Mouse (Mus musculus) right cerebral cortex, postnatal 4 days (tissue): ENCODE data around the gene Ppat.
"Not testable (repeated sequence)": the region's sequence is repeated elsewhere in the genome, so short reads cannot be mapped to it uniquely, and the experiment has no call there.

Experiments used
- DNase-seq: peaks from one replicate; pipeline ENCODE4 v3.0.0-alpha.2; 2022

The Ppat gene

DNA sequence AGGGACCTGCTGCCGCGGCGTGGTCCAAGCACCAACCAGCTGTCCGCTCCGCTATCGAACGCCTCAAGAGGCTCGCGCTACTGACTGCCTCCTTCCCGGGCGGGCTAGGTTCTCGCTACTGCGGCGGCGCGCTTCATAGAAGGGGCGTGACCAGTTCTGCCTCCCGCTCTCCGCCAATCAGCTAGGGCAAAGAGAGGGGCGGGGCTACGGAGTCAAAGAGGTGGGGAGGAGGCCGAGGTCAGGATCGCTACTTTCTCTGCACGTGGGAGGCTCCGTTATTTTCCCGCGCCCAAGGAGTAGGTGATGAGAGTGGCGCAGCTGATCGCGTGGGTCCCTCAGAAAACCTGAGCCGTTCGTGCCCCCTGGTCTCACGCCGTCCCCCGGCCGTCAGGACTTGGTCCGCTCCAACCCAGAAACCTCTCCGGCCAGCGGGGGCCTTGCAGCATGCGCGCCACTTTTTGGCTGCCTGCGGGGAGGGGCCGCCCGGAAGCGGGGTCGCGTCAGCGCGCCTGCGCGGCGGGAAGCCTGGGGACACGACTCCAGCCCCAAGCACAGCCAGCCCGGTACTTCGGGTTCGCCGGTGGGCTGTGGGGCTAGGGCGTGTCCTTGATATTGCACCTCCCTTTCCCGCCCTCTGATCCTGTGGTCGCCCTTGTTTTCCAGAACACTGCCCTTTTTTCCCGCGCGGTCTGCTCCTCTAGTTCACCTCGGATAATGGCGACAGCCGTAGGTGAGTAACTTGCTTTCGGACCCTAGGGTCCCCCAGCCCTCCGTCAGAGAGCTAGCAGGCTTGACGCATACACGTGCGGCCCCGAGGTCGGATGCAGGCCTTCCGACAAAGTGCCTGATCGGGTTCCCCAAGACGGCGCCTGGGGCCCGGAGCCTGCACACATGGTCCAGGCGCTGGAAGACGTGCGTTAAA lies at the start of gene Ppat, which contains the start of gene Paics:
TSS of gene Ppat (minus strand) at position 473 of the 922 bp plus-strand sequence.
TSS of gene Paics (plus strand) at position 202 of the 922 bp plus-strand sequence.
- peak; percentile 96 for DNase-seq

DNA sequence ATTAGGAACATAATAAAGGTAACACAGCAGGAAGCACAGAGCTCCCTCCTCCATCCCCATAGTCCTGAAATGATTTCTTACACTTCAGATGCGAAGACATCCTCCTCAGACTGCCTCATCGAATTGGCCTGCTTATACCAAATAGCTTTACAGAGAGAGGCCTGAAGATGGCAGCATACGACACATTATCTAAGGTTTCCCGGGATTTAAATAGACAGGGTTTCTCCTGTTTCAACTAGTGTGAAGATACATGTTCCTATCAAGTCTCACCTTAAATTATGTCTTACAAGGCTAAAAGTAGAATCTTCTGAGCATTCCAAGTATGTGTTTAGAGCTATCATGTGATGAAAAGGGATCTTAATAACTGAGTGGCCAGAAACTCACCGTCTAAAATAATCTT lies 47.0 kb upstream of the Ppat start:
- no peak for DNase-seq

DNA sequence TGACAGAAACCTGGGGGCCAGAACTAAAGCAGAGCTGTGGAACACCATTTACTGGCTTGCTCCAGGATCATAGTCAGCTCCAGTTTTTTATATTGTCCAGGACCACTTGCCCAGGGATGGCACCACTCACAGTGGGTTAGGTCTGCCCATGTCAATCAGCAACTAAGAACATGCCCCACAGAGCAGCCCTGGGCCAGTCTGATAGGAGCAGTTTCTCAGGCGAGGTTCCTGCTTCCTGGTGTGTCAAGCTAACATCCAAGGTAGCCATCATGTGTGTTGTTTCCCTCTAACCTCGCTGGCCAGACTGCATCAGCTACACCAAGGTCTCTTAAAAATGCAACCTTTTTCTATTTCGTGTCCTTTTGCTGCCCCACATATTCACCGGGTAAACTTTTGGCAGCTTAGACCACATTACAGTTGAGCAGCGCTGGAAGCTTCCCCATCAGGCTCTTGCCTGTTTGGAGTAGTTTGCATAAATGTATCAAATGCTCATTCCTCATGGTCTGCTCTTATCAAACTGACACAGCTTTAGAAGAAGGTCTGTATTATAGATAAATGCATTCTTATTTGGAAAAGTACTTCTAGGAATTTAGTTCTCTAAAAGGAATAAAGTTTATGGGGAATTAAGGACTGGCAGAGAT lies 41.9 kb upstream of the Ppat start:
- no peak for DNase-seq

DNA sequence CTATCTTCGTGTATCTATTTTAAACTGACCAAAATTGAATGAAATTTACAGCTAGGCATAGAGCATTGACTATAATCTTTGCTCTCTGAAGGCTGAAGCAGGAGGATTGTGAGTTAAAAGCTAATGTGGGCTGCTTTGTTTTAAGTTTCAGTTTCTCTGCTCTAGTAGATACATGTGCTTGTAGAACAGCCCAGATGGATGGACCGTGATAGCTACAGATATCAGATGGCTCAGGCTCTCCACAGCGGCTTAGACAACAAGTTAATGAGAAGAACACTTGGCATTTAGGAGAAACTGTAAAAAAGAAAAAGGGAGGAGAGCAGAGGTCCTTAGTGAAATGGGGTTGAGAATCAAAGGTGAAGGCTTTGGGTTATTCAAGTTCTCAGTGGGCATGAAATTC lies 39.4 kb upstream of the Ppat start:
- no peak for DNase-seq

DNA sequence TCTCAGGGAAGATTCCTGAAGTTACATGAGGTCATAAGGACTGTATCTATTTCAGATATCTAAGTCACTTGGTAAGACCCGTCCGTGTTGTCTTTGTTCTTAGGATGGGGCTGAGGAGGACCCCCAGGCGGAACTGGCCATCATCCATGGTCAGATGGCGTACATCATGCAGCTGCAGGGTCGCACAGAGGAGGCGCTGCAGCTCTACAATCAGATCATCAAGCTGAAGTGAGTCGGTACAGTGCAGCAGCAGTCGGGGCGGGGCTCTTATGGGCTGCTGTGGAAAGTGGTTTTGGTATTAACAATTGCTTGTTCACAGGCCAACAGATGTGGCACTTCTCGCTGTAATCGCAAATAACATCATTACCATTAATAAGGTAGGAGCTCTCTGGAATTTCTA lies 32.6 kb upstream of the Ppat start:
- no peak for DNase-seq

DNA sequence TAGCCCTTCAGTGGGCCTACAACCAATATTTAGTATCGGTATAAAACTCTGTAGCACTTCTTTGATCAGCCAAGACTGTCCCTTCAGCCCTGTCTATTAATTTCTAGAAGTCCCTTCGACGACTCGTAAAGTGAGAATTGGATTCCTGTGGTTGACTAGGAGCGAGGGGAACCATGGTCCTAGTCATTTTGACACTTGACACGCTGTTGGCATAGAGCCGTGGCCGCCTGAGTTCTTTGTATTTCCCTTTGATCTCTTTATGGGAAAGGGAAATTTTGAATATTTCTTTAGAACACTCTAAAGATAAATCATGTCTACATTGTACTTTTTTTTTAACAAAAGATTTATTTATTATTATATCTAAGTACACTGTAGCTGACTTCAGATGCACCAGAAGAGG lies 24.4 kb upstream of the Ppat start:
- DNase-seq, result no peak

DNA sequence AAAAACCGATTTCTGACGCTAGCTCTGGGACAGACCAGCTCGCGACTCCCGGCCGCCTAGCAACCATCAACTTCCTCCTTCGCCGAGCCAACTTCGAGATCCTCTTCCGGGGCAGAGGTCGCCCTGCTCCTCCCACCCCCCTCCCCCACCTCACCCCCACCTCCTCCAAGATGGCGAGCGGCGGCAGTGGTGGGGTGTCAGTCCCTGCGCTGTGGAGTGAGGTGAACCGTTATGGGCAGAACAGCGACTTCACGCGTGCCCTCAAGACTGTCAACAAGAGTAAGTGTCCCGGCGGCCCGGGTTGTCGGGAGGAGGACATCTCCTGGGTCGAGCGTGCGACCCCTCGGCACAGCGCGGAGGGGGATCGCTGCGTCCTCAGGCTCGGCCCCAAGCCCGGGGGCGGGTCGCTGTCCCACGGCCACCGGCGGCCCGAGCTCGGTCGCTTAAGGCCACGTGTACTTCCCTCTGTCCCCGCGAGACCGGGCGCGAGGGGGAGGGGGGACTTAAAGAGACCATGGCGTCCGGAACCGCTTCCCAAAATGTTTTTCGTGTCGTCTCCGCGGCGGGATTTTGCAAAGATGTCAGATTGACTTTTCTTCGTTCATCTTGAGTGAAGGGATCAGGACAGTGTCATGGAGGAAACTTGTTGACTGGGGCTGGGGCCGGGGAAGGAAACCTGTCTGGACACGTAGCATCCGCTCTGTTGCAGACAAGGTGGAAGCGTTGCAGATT lies 23.3 kb upstream of the Ppat start, which contains the start of gene Srp72:
TSS of gene Srp72 (plus strand) at position 130 of the 732 bp plus-strand sequence.
- peak; percentile 92 for DNase-seq

DNA sequence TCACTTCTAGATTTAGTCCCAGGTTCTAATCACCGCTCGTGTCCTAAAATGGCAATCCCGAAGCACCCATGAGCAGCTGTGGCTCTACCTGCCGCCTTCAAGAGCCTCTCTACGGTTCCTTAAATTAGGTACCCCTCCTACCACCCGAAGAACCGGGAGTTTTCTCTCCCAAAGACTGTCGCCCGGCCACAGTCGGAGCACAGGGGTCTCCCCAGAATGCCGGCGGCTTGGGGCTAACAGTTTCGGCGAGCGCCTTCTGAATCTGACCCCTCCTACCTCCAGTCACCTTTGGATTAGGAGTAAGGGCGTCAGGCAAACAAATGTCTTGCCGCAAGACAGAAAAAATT lies 22.8 kb upstream of the Ppat start:
- no peak for DNase-seq

DNA sequence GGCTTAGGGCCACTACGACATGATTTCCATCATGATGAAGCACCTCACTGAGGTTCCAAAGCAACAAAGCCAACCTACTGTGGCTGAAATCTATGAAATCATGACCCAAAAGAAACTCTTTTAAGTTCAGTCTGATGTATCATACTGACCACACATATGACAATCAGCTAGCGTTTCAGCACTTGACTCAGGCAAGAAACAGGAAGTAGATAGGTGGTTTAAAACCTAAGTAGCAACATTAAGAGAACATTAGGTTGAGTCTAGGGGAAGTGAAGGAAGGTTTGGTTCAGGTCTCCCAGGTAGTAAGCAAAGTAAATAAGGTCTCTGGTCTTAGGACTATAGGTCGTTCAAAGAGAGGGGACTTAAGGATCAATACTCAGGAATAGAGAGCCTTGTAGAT lies 22.1 kb upstream of the Ppat start:
- DNase-seq, result no peak

DNA sequence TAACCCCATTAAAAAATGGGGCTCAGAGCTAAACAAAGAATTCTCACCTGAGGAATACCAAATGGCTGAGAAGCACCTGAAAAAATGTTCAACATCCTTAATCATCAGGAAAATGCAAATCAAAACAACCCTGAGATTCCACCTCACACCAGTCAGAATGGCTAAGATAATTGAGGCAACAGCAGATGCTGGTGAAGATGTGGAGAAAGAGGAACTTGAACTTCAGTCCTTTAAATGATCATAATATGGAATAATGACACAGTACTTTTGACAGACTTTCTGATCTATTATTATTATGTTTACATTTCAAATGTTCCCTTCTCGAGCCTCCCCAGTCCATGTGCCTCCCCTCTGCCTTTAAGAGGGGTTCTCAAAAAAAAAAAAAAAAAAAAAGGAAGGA lies 19.7 kb upstream of the Ppat start:
- not testable (repeated sequence) for DNase-seq

DNA sequence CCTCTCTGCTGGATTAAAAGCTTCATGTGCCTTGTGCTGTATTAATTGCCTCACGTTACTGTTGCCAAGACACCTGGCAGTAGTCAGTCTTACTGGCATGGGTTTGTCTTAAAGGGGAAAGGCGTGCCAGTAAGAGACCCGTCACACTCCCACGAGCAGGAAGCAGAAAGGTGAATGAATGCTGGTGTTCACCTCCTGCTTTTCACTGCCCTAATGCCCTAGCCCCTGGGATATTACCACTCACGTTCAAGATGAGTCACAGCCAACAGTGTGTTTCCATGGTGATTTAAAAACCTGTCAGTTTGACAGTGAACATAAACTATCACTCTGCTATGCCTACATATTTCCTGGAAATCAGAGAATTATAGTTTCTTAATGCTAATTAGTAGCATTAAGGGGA lies 17.9 kb upstream of the Ppat start:
- no peak for DNase-seq

DNA sequence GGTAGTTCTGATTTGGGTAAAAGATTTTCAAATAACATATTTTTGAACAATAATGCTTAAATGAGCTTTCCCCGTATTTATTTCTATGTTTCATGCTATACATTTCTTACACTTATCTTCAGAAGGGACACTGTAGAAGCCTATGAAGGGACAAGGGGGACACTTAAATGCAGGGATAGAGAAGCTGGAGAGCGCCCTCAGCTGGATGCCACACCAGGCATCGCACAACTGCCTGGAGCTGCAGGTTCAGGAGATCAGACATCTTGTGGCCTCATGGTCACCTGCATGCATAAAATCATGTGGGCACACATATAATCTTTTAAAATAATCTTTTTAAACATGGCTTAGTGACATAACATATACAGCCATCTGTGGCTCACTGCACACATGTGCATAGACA lies 13.3 kb upstream of the Ppat start:
- no peak for DNase-seq

DNA sequence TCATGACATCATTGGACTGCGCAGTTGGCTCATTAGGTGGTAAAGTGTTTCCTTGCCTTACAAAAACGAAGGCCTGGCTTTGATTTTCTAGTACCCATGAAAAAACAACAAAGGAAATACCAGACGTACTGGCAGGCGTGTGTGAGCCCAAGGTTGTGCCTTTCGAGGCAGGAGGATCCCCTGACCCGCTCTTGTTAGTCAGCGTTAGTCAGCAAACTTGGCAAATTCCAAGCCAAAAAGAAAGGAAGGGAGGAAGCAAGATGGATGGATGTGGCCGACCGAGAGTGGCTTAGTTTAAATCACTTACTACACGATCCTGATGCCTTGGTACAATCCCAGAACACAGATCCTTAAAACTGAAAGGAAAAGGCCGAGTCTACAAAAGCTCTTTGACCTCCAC lies 11.2 kb upstream of the Ppat start:
- no peak for DNase-seq

DNA sequence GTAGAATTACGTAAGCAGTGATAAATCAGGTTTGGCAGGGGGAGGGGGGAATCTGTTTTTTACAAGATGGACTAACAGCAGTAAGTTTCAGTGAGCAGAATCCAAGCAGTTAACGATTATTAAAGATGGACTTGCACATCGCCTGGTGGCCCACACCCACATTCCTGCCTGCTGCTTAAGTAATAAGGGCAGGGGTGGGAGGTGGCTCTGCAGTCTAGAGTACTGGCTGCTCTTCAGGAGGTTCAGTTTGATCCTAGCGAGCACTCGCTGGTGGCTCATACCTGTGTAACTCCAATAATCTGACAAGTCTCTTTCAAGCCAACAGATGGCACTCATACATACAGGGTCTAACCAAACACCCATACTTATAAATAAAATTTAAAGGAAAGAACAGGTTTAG lies 8.2 kb upstream of the Ppat start:
- no peak for DNase-seq

DNA sequence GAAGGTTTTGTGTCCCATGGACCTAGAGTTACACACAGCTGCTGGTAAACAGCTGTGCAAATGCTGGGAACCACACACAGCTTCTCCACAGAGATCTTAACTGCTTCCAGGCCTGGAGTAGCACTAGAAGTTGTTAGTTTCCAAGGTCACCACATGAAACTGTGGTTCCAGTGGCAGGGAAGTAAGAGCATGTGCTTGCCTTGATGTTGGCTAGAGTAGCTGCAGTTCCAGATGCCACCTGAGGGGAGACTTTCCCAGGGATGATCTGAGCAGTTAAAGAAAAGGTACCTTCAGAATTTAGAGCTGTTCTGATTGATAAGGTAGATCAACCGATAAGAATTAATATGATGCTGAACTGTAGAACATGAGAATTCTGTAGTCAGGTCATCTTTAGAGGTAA lies 6.6 kb upstream of the Ppat start:
- no peak for DNase-seq

DNA sequence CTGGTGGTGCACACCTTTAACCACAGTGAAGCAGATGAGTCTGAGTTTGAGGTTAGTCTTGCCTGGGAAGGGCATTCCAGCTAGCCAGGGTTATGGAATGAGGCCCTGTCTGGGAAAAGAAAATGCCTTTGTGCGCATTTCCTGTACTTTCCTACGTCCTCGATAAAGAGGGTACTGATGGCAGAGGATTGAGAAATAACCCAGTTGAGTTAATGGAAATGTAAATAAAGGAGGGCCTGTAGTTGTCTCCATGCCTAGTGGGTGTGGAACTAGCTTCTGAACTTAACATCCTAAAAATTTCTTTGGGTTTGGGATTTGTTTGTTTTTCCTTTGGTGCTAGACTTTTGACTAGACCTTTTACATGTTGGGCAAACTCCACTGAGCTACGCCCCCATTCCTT lies 4.1 kb upstream of the Ppat start:
- no peak for DNase-seq

DNA sequence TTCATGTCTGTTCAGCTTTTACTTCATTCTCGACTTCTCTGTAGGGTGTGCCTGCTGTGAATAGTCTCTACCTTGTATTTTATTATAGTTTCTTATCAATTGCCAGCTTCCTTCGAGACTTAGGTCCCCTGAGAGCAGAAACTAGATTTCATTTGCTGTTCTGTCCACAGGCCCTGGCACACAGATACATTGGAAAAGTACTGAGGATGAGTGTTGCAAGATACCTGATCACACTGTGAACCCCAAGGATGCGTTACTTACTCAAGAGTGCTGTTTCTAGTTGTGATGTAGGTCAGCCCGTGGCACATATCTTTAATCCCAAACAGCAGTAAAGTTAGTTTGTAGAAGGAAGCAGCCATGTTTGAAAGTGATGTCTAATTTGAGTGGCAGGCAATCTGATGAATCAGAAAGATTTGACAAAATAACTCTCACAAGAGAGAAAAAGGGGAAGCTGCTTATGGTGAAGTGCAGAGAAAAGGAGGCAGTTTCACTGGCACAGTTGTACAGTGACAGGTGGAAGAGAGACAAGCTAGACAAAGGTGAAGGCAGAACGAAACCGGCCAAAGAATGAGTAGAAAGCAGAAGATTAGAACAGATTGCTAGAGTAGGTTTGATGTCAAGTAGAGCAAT lies 3.0 kb upstream of the Ppat start:
- DNase-seq, result no peak

DNA sequence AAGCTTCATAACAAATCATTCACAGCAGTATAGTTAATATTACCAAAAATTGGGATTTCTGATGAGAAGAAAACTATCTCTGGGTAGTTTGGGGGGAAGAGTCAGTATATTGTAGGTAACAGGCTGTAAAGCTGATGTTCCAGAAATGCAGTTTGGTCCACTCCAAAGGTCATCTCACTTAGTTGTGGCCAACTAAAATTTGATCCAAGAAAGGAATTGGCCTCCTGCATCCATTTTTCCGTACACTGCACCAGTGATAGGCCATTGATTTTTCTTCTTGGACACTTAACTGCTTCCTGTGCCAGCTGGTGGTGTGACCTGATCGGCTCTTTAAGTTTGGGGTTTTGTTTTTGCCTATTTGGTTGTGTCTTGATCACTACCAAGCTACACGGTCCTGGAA lies 2.4 kb upstream of the Ppat start:
- no peak for DNase-seq

DNA sequence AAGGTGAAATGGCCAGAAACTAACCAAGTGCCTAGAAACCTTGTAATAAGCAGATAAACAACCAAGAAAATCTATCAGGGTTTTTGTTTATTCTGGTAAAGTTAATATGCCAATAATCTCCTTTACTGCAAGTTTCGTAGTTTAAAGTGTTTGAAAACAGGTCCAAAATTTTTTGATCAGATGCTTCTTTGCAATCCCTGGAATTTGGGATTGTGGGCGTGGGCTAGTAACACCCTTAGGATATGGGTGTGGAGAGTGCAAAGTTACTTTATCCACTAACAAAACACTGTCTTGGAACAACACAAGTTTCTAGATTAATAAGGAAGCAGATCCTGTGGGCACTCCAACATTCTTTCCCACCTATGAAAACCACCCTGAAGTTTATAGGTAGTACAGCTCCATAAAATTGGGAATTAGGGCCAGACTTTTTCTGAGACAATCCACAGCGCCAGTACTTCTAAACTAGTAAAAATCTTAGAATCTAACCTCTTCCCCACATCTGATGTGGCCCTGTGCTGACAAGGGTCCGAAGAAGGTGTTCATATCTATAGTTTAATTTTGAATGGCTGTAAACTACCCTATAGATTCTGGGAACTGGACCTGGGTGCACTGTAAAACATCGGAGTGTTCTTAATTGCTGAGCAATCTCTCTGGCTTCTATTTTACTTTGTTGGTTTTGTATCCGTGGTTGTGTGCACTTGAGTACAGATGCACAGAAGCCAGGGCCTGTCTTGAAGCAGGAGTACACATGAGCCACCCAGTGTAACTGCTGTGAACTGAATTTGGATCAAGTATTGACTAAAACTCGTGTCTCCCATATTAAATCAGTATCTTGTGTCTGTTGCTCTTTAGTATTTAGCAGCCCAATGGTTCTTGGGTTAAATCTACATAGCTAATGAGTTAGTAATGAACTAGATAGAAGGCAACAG lies 998 bp upstream of the Ppat start:
- no peak for DNase-seq

DNA sequence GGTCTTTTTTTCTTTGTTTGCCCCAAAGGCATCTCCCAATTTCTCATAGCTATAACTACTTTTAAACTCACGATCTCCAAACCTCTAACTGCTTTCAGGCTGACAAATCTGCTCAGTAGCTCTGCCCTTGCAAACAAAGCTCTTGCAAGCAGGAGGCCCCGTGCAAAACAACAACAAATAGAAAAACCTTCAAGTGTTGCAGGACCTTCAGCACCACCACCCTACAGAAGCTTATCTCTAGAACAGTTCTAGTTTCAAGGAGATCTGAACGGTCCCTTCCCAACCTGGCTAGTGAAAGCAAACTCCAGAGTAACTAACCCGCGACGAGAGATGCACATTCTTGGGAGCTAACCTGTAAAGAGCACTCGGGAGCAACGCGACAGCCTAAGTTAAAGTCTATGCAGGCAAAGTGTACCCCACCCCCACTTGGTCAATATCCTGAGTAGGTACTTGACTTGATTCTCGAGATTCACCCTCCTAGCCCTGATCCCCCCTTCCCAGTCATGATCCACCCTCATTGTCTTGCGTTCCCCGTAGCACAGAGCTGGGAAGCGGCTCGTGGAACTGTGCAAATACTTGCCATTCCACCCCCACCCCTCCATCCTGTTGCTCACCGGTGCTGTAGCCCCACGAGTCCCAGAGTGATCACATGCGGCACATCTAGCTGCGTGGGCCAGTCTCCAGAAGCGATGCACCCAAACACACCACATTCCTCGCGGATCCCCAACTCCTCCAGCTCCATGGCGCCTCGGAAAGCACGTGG lies 854 bp downstream of the Ppat start:
- no peak for DNase-seq

DNA sequence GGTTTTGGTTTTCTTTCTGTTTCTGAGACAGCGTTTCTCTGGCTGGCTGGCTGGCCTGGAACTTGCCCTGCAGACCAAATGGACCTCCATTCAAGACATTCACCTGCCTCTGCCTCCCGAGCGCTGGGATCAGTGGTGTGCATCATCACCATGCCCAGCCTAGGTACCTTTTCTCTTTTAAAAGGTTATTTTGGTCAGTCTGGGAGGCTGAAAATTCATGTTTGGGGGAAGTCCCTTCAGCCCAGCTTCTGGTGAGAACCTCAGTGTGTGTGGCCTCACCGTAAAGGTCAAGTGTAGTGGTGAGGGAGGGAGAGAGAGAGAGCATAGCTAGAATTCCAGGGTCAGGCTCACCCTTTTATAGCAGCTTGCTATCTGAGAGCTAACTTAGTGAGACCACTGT lies 3.6 kb downstream of the Ppat start:
- DNase-seq, result no peak
